Mouse (Mus musculus) liver, postnatal 0 days (tissue): ENCODE data around the gene Hspa1b. TPM values are rescaled to one million over a fixed set of nuclear protein-coding genes. Genes with fewer than 3 reads are reported as not detected.
A peak's percentile ranks its signal among the peaks of the same experiment; 100 is the strongest.

Experiments used
- ATAC-seq: fragments of 200-750 bp; cut with Nextera tagmentation; 2 replicates; pipeline ENCODE4 v1.8.0; 2017; ENCODE audit warnings: mild to moderate bottlenecking, moderate library complexity
- DNase-seq: peaks from one replicate; pipeline ENCODE4 v3.0.0-alpha.2; 2016
- H3K27ac ChIP-seq: fragments of 300-500 bp; sonication (generic); 2 replicates; pipeline ENCODE4 v1.5.1; 2014; ENCODE audit warnings: antibody characterized with exemption, moderate library complexity, mild to moderate bottlenecking, low read depth
- H3K27me3 ChIP-seq: fragments of 300-500 bp; sonication (generic); 2 replicates; pipeline ENCODE4 v1.6.1; 2014; ENCODE audit warnings: low read length, control low read depth, mixed read lengths; ENCODE audit not compliant: insufficient read depth
- H3K36me3 ChIP-seq: fragments of 300-500 bp; sonication (generic); replicated peaks from 2 replicates; pipeline ENCODE4 v1.6.1; 2014; ENCODE audit warnings: mild to moderate bottlenecking, control low read depth, low read length, moderate library complexity, mixed read lengths; ENCODE audit not compliant: insufficient read depth
- H3K4me1 ChIP-seq: fragments of 300-500 bp; sonication (generic); 2 replicates; pipeline ENCODE4 v1.6.1; 2014; ENCODE audit warnings: antibody characterized with exemption, mild to moderate bottlenecking, control low read depth; ENCODE audit not compliant: insufficient read depth
- H3K4me2 ChIP-seq: fragments of 300-500 bp; sonication (generic); 2 replicates; pipeline ENCODE4 v1.6.1; 2014; ENCODE audit warnings: low read depth, mild to moderate bottlenecking, low read length, moderate library complexity, mixed read lengths
- H3K4me3 ChIP-seq: fragments of 300-500 bp; sonication (generic); 2 replicates; pipeline ENCODE4 v1.5.1; 2014; ENCODE audit warnings: low read depth, low read length
- H3K9ac ChIP-seq: fragments of 300-500 bp; sonication (generic); replicated peaks from 2 replicates; pipeline ENCODE4 v1.6.1; 2014; ENCODE audit warnings: mild to moderate bottlenecking, moderate library complexity
- H3K9me3 ChIP-seq: fragments of 300-500 bp; sonication (generic); 2 replicates; pipeline ENCODE4 v1.6.1; 2016; ENCODE audit warnings: mild to moderate bottlenecking, control low read depth, low read length, mixed read lengths
- CTCF ChIP-seq: sonication (generic); IDR thresholded peaks from 2 replicates; pipeline ENCODE4 v1.5.1; 2016; ENCODE audit warnings: antibody characterized with exemption, low read depth
- EP300 ChIP-seq: IDR thresholded peaks from 2 replicates; pipeline ENCODE4 v1.6.1; 2016; ENCODE audit warnings: antibody characterized with exemption, low read depth, mild to moderate bottlenecking
- WGBS: fragments of 180-500 bp; shearing (Covaris S2); extraction: QIAGEN DNeasy Blood & Tissue Kit; methylation state at CpG from one replicate; pipeline ENCODE4 v1.1.7; 2014; ENCODE audit not compliant: insufficient replicate concordance; 5-methylcytosine and 5-hydroxymethylcytosine counted together
- polyA plus RNA-seq: library from polyadenylated mRNA; unstranded; fragments of >200 nt; fragmentation: Nextera tagmentation; extraction: Ambion mirVana; gene quantifications from 2 replicates; pipeline ENCODE4 v1.2.1, GENCODE M21; 2015

The Hspa1b gene
- polyA plus RNA-seq, 1 experiment from 2014 or later: 0.06 TPM

GRCm38 (mm10) chr17:34982328-34982727, 23.3 kb upstream of the Hspa1b start:
- peak overlapping the region; percentile 71 for H3K4me3 ChIP-seq
- no peak for TF ChIP-seq EP300
- TF ChIP-seq CTCF: no peak
- H3K9ac ChIP-seq: peak overlapping the region; percentile 80
- no peaks in the 10 kb centered on the region for H3K27me3 ChIP-seq
- WGBS: under 1% methylated on average over 15 of the region's 15 CpGs
- no peaks in the 10 kb centered on the region for H3K9me3 ChIP-seq
- peaks cover 14% of the 10 kb centered on the region for H3K36me3 ChIP-seq
- no peak for DNase-seq
- H3K4me2 ChIP-seq: peak overlapping the region; percentile 81
- peaks cover 15% of the 10 kb centered on the region for H3K4me1 ChIP-seq
- ATAC-seq: peak; percentile 16
- peak overlapping the region; percentile 91 for H3K27ac ChIP-seq

GRCm38 (mm10) chr17:34981690-34982180, 22.7 kb upstream of the Hspa1b start, which contains the start of gene Lsm2:
TSS of gene Lsm2 (plus strand) at chr17:34981862.
- H3K27ac ChIP-seq: peak within 1 kb of the TSS; percentile 91
- H3K4me3 ChIP-seq: peak within 1 kb of the TSS; percentile 71
- WGBS: under 1% methylated on average over 52 of the region's 58 CpGs
- ATAC-seq (peak; percentile 92), DNase-seq (peak; percentile 92)
- no peaks in the 10 kb centered on the region for H3K27me3 ChIP-seq
- H3K4me2 ChIP-seq: peak within 1 kb of the TSS; percentile 81
- peaks cover 14% of the 10 kb centered on the region for H3K36me3 ChIP-seq
- peaks cover 15% of the 10 kb centered on the region for H3K4me1 ChIP-seq
- no peaks in the 10 kb centered on the region for H3K9me3 ChIP-seq
- TF ChIP-seq CTCF: peak; percentile 20; the same call in 1 of the 2 replicates
- no peak for TF ChIP-seq EP300
- H3K9ac ChIP-seq: peak within 1 kb of the TSS; percentile 80

GRCm38 (mm10) chr17:34980655-34981054, 21.6 kb upstream of the Hspa1b start:
- H3K27ac ChIP-seq: peak overlapping the region; percentile 91
- WGBS: 14% methylated on average over 2 of the region's 2 CpGs
- DNase-seq (no peak), ATAC-seq (no peak)
- H3K4me3 ChIP-seq: peak overlapping the region; percentile 71
- peak overlapping the region; percentile 81 for H3K4me2 ChIP-seq
- no peaks in the 10 kb centered on the region for H3K9me3 ChIP-seq
- H3K36me3 ChIP-seq: peaks cover 3% of the 10 kb centered on the region
- peak overlapping the region; percentile 80 for H3K9ac ChIP-seq
- TF ChIP-seq CTCF (peak; percentile 82), EP300 (no peak)
- H3K27me3 ChIP-seq: no peaks in the 10 kb centered on the region
- peaks cover 15% of the 10 kb centered on the region for H3K4me1 ChIP-seq

- no peak overlapping the region for H3K9ac ChIP-seq
- peak overlapping the region; percentile 71 for H3K27ac ChIP-seq
- no peak for DNase-seq
- H3K27me3 ChIP-seq: no peaks in the 10 kb centered on the region
- H3K36me3 ChIP-seq: no peaks in the 10 kb centered on the region
- WGBS: 61% methylated on average over 4 of the region's 4 CpGs
- 0 out of 2 replicates have a peak overlapping the region, but pooled peaks have one; percentile 81 for H3K4me2 ChIP-seq
- H3K9me3 ChIP-seq: no peaks in the 10 kb centered on the region
- peaks cover 15% of the 10 kb centered on the region for H3K4me1 ChIP-seq
- ATAC-seq: peak; percentile 40
- no peak overlapping the region for H3K4me3 ChIP-seq
- TF ChIP-seq CTCF (no peak), EP300 (peak; percentile 61)
Measured at GRCm38 (mm10) chr17:34979631-34980030, 20.6 kb upstream of the Hspa1b start.

DNA sequence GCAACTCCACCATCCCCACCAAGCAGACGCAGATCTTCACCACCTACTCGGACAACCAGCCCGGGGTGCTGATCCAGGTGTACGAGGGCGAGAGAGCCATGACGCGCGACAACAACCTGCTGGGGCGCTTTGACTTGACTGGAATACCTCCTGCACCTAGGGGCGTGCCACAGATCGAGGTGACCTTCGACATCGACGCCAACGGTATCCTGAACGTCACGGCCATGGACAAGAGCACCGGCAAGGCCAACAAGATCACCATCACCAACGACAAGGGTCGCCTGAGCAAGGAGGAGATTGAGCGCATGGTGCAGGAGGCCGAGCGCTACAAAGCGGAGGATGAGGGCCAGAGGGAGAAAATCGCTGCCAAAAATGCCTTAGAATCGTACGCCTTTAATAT, 19.2 kb upstream of the Hspa1b start:
- no peaks in the 10 kb centered on the region for H3K9me3 ChIP-seq
- WGBS: 89% methylated on average over 27 of the region's 27 CpGs
- no peak for ATAC-seq
- no peak overlapping the region for H3K4me3 ChIP-seq
- no peaks in the 10 kb centered on the region for H3K27me3 ChIP-seq
- no peak overlapping the region for H3K27ac ChIP-seq
- DNase-seq: no peak
- TF ChIP-seq EP300 (no peak), CTCF (no peak)
- peaks cover 15% of the 10 kb centered on the region for H3K4me1 ChIP-seq
- H3K4me2 ChIP-seq: no peak overlapping the region
- no peak overlapping the region for H3K9ac ChIP-seq
- H3K36me3 ChIP-seq: no peaks in the 10 kb centered on the region

DNA sequence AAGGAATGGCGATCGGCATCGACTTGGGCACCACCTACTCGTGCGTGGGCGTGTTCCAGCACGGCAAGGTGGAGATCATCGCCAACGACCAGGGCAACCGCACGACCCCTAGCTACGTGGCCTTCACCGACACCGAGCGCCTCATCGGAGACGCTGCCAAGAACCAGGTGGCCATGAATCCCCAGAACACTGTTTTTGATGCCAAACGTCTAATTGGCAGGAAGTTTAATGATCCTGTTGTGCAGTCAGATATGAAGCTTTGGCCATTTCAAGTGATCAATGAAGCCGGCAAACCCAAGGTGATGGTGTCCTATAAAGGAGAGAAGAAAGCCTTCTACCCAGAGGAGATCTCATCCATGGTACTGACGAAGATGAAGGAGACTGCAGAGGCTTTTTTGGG, 18.0 kb upstream of the Hspa1b start:
- H3K27me3 ChIP-seq: peaks cover 5% of the 10 kb centered on the region; the same call in 1 of the 2 replicates
- no peaks in the 10 kb centered on the region for H3K36me3 ChIP-seq
- no peak overlapping the region for H3K27ac ChIP-seq
- H3K9ac ChIP-seq: no peak overlapping the region
- TF ChIP-seq CTCF (no peak), EP300 (no peak)
- H3K4me3 ChIP-seq: no peak overlapping the region
- WGBS: 92% methylated on average over 20 of the region's 20 CpGs
- H3K4me2 ChIP-seq: no peak overlapping the region
- peaks cover 19% of the 10 kb centered on the region for H3K4me1 ChIP-seq
- no peak for ATAC-seq
- DNase-seq: no peak
- no peaks in the 10 kb centered on the region for H3K9me3 ChIP-seq
